8 mouse cellular contexts compared by ENCODE assay signal in genomic region chr19:4712781-4713526, GRCm38 (mm10). TPM values are rescaled to one million over a fixed set of nuclear protein-coding genes. Genes with fewer than 3 reads are reported as not detected.
DNase-seq lines count a peak whose midpoint lies in the region; ATAC-seq and TF ChIP-seq lines count a peak whose summit lies in the region.

No protein-coding gene starts in this region.

- ATAC-seq in heart, embryonic 12.5 days (ENCODE audit: insufficient number of reproducible peaks, low FRiP score): no peak
- ATAC-seq in forebrain, embryonic 13.5 days: no peak
- no peak for ATAC-seq in liver, embryonic 12.5 days

- 37% methylated on average over 13 of the region's 13 CpGs for WGBS in heart, embryonic 12.5 days
- 37% methylated on average over 13 of the region's 13 CpGs for WGBS in forebrain, embryonic 13.5 days
- 31% methylated on average over 13 of the region's 13 CpGs for WGBS in liver, embryonic 12.5 days (ENCODE audit: insufficient replicate concordance)

- H3K4me2 ChIP-seq in heart, embryonic 12.5 days: peak overlapping the region; percentile 94
- H3K4me2 ChIP-seq in forebrain, embryonic 13.5 days: peak overlapping the region; percentile 80
- H3K4me2 ChIP-seq in liver, embryonic 12.5 days: peak overlapping the region; percentile 71

- H3K27me3 ChIP-seq in heart, embryonic 12.5 days (replicated peaks): peaks cover 90% of the 10 kb centered on the region
- no peaks in the 10 kb centered on the region for H3K27me3 ChIP-seq in forebrain, embryonic 13.5 days
- peaks cover 88% of the 10 kb centered on the region for H3K27me3 ChIP-seq in liver, embryonic 12.5 days (replicated peaks)

- no peak for DNase-seq in heart, adult 8-10 months (ENCODE audit: low spot score)
- no peak for DNase-seq in ES-E14 (ENCODE audit: low read depth, low spot score)
- no peak for DNase-seq in frontal cortex, postnatal 25 days (ENCODE audit: low spot score in 2 of 2)
- DNase-seq in spleen, postnatal 14 days (ENCODE audit: low spot score in 2 of 2): no peak
- no peak for DNase-seq in frontal cortex, postnatal 10 days (ENCODE audit: low spot score in 2 of 2)

- no peak overlapping the region for H3K9ac ChIP-seq in heart, embryonic 12.5 days
- H3K9ac ChIP-seq in ES-E14 (ENCODE audit: insufficient read depth, low read depth, low read length, poor library complexity, severe bottlenecking): 0 out of 2 replicates have a peak overlapping the region, but pooled peaks have one; percentile 65
- peak overlapping the region; percentile 95 for H3K9ac ChIP-seq in forebrain, embryonic 13.5 days
- no peak overlapping the region for H3K9ac ChIP-seq in liver, embryonic 12.5 days

- H3K9me3 ChIP-seq in heart, embryonic 12.5 days (replicated peaks): no peaks in the 10 kb centered on the region
- H3K9me3 ChIP-seq in ES-E14 (ENCODE audit: control insufficient read depth, insufficient read depth, low read depth, low read length): no peaks in the 10 kb centered on the region
- no peaks in the 10 kb centered on the region for H3K9me3 ChIP-seq in forebrain, embryonic 13.5 days (replicated peaks)
- H3K9me3 ChIP-seq in liver, embryonic 12.5 days (replicated peaks): no peaks in the 10 kb centered on the region

- in situ Hi-C loops in ES-E14 (cut with MboI; ENCODE audit: low sequenced_read_pairs in 2 of 2, unreplicated experiment in 2 of 2): no loop called here

- peaks cover 16% of the 10 kb centered on the region for H3K4me1 ChIP-seq in heart, embryonic 12.5 days (replicated peaks)
- peaks cover 0 to 6% of the 10 kb centered on the region in 2 experiments; a peak in 1 of 4 replicates for H3K4me1 ChIP-seq in ES-E14 (ENCODE audit: control insufficient read depth in 2 of 2, insufficient read depth in 2 of 2, low read length in 2 of 2, poor library complexity in 1 of 2)
- peaks cover 27% of the 10 kb centered on the region for H3K4me1 ChIP-seq in forebrain, embryonic 13.5 days
- peaks cover 4% of the 10 kb centered on the region; the same call in 1 of the 2 replicates for H3K4me1 ChIP-seq in liver, embryonic 12.5 days

- H3K36me3 ChIP-seq in heart, embryonic 12.5 days: no peaks in the 10 kb centered on the region
- H3K36me3 ChIP-seq in ES-E14 (ENCODE audit: control insufficient read depth, insufficient read depth, low read length, poor library complexity, severe bottlenecking): no peaks in the 10 kb centered on the region
- H3K36me3 ChIP-seq in forebrain, embryonic 13.5 days (ENCODE audit: poor library complexity, severe bottlenecking): no peaks in the 10 kb centered on the region
- H3K36me3 ChIP-seq in liver, embryonic 12.5 days: no peaks in the 10 kb centered on the region

- peak overlapping the region; percentile 57 for H3K4me3 ChIP-seq in heart, embryonic 12.5 days
- peak overlapping the region; percentile 65 to 82 for H3K4me3 ChIP-seq in ES-E14 (ENCODE audit: insufficient read depth in 1 of 2, low read depth in 1 of 2, low read length in 2 of 2, poor library complexity in 1 of 2, severe bottlenecking in 1 of 2)
- H3K4me3 ChIP-seq in forebrain, embryonic 13.5 days: peak overlapping the region; percentile 84
- H3K4me3 ChIP-seq in liver, embryonic 12.5 days: no peak overlapping the region; the same call in 1 of the 2 replicates

- no peak overlapping the region for H3K27ac ChIP-seq in heart, embryonic 12.5 days (ENCODE audit: poor library complexity, severe bottlenecking)
- no peak overlapping the region for H3K27ac ChIP-seq in ES-E14 (ENCODE audit: insufficient read depth, low read depth, low read length, poor library complexity, severe bottlenecking)
- peak overlapping the region; percentile 90 for H3K27ac ChIP-seq in forebrain, embryonic 13.5 days
- no peak overlapping the region for H3K27ac ChIP-seq in liver, embryonic 12.5 days

TF ChIP-seq in ES-E14, 5 proteins besides CTCF, POLR2A, EP300 and RAD21:
- TF ChIP-seq ZNF384 (IDR thresholded peaks at IDR 0.05; ENCODE audit: low read depth, low read length) (no peak), MAFK (IDR thresholded peaks at IDR 0.05; ENCODE audit: insufficient read depth, low read depth, low read length) (no peak), CHD2 (IDR thresholded peaks at IDR 0.05; ENCODE audit: low read depth, low read length) (no peak), HCFC1 (IDR thresholded peaks at IDR 0.05; ENCODE audit: borderline replicate concordance, insufficient read depth, low read length) (no peak), ZC3H11A (IDR thresholded peaks at IDR 0.05; ENCODE audit: borderline replicate concordance, low read depth, low read length) (no peak)

RNA-seq across cellular contexts. Expression of gene Sptbn2, which starts 2.0 kb away (rescaled TPM):
- polyA plus RNA-seq in heart, embryonic 12.5 days (2016; fragmentation: Nextera tagmentation; extraction: Ambion mirVana): 0.26 TPM in 2 replicates
- under 1 TPM; 0.22 to 0.91 (median 0.50) TPM for total RNA-seq in heart, adult 8-10 months (2022)
- 14.1 and 36.7 TPM in 2 replicates for total RNA-seq in ES-E14 (2012; rRNA removed)
- 18.1 and 20.8 TPM in 2 replicates for polyA plus RNA-seq in forebrain, embryonic 13.5 days (2015; fragmentation: Nextera tagmentation; extraction: Ambion mirVana)
- polyA plus RNA-seq in liver, embryonic 12.5 days (2016; fragmentation: Nextera tagmentation; extraction: Ambion mirVana): 0.14 and 0.30 TPM in 2 replicates

RNA-seq across cellular contexts. Expression of gene Gm960, which starts 14.5 kb away (rescaled TPM):
- 1.2 and 2.0 TPM in 2 replicates for polyA plus RNA-seq in heart, embryonic 12.5 days (2016; fragmentation: Nextera tagmentation; extraction: Ambion mirVana)
- not detected for total RNA-seq in heart, adult 8-10 months (2022)
- total RNA-seq in ES-E14 (2012; rRNA removed): 0.79 and 1.1 TPM in 2 replicates
- 4.1 and 5.8 TPM in 2 replicates for polyA plus RNA-seq in forebrain, embryonic 13.5 days (2015; fragmentation: Nextera tagmentation; extraction: Ambion mirVana)
- polyA plus RNA-seq in liver, embryonic 12.5 days (2016; fragmentation: Nextera tagmentation; extraction: Ambion mirVana): 0.43 and 1.1 TPM in 2 replicates

RNA-seq across cellular contexts. Expression of gene Rbm4b, which starts 43.3 kb away (rescaled TPM):
- 36.2 and 41.2 TPM in 2 replicates for polyA plus RNA-seq in heart, embryonic 12.5 days (2016; fragmentation: Nextera tagmentation; extraction: Ambion mirVana)
- total RNA-seq in heart, adult 8-10 months (2022): 1 to 10 TPM; 5.4 to 8.1 (median 6.3) TPM
- 11.1 and 11.3 TPM in 2 replicates for total RNA-seq in ES-E14 (2012; rRNA removed)
- polyA plus RNA-seq in forebrain, embryonic 13.5 days (2015; fragmentation: Nextera tagmentation; extraction: Ambion mirVana): 188 and 192 TPM in 2 replicates
- polyA plus RNA-seq in liver, embryonic 12.5 days (2016; fragmentation: Nextera tagmentation; extraction: Ambion mirVana): 22.7 and 24.0 TPM in 2 replicates

Comparison
In these comparisons a context has a peak if more than half of its experiments do, and no peak if none do; other contexts are left out.
1. H3K9ac ChIP-seq: peak in ES-E14 (single experiment) and forebrain, embryonic 13.5 days (single experiment); none in heart, embryonic 12.5 days (single experiment) and liver, embryonic 12.5 days (single experiment).
2. RNA of gene Sptbn2, which starts 2.0 kb away (polyA plus RNA-seq): 18.1 to 20.8 TPM in forebrain, embryonic 13.5 days; 0.26 TPM in heart, embryonic 12.5 days and 0.14 to 0.30 TPM in liver, embryonic 12.5 days; every median in the first group is over 10 times any median in the second.
3. Peak in every context shown above with its lines, with median percentiles within 50 percentile points of each other: H3K4me2 ChIP-seq.